Mouse (Mus musculus): Measurements from ENCODE around the gene Defb21.

The Defb21 gene

DNA sequence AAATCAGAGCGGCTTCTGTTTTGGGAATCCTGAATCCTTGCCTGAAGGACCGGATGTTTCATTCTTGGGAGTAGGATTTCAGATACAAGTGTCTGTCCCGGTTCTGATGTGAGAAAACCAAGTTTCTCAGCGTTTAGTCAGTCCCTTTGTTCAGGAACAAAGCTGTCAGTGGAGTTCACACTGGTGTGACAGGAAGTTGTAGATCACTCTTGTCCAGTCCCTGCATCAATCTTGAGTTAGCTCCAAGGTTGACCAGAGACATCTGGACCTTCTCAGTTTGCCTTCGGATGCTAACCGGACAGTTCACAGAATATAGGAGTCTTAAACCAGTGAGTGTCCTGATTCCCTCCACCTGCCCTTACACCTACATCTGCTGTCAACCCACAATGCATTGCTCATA lies 35.2 kb downstream of the Defb21 start:
- DNase-seq (ENCODE audit: low spot score), result no peak

DNA sequence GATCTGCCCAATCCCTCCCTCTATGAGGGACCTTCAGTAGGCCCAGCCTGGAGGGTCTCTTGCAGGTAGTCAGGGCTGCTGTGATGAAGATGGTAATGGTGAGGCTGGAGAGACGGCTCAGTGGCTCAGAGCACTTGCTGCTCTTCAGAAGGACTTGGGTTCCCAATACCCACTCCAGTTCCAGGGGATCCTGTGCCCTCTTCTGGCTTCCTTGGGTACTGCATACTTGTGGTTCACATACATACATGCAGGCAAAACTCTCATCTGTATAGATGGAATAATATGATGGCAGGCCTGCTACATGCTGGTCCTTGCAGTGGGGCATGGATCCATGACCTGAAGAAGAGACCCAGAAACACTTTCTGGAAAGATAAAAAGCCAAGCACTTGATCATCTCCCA lies 36.2 kb downstream of the Defb21 start:
- DNase-seq (ENCODE audit: low spot score), result no peak

DNA sequence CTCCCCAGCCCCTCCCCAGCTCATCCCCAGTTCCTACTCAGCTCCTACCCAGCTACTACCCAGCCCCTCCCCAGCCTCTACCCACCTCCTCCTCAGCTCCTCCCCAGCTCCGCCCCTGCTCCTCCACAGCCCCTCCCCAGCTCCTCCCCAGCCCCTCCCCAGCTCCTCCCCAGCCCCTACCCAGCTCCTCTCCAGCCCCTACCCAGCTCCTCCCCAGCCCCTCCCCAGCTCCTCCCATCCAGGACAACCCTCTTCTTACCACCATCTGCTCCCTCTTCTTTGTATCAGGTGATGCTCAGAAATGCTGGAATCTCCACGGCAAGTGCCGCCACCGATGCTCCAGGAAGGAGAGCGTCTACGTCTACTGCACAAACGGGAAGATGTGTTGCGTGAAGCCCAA lies 39.6 kb downstream of the Defb21 start:
- DNase-seq (ENCODE audit: low spot score), result peak; percentile 37

DNA sequence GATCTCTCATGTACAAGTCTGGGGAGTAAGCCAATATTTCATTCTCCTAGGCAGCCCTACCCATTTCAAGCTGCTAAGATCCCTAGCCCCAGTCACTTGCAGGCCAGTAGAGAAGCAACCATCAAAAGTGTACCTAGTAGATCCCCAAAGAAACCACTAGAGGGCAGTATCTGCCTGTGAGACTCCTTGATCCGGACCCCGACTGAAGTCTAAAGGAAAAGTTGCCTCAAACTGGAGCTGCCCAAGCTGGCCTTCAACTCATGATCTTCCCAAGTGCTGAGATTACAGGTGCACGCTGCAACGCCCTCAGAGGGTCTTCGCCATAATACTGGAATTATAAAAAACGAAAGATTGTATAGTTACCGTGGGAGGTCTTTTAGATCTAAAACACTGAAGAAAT lies 43.0 kb downstream of the Defb21 start:
- peak; percentile 92 for DNase-seq (ENCODE audit: low spot score)

DNA sequence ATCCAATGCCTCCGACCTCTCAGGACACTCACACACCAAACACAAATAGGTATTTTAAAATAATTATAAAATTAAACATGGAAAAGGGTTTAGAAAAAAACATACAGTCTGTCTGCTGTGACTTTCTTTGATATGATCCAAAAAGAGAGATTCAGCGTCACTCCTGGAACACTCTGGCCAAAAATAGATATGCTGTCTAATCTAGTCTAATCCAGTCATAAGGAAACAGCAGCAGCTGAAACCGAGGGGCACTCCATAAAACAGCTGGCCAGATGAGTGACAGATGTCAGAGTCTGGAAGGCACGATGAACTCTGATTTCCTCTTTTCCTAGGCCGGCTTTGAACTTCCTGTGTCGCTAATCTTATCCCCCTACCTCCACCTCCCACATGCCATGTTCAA lies 43.9 kb downstream of the Defb21 start:
- no peak for DNase-seq (ENCODE audit: low spot score)

DNA sequence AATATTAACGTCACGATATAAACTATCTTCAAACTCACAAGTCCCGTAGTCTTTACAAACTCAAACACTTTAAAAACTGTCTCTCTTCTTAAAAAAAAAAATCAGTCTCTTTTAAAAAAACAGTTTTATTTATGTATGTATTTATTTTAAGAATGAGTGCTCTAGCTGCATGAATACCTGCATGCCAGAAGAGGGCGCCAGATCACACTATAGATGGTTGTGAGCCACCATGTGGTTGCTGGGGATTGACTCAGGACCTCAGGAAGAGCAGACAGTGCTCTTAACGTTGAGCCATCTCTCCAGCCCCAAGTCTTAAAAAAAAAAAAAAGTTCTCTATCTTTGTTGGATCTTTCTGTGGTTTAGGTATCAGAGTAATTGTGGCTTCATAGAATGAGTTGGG lies 44.8 kb downstream of the Defb21 start:
- DNase-seq (ENCODE audit: low spot score), result no peak

DNA sequence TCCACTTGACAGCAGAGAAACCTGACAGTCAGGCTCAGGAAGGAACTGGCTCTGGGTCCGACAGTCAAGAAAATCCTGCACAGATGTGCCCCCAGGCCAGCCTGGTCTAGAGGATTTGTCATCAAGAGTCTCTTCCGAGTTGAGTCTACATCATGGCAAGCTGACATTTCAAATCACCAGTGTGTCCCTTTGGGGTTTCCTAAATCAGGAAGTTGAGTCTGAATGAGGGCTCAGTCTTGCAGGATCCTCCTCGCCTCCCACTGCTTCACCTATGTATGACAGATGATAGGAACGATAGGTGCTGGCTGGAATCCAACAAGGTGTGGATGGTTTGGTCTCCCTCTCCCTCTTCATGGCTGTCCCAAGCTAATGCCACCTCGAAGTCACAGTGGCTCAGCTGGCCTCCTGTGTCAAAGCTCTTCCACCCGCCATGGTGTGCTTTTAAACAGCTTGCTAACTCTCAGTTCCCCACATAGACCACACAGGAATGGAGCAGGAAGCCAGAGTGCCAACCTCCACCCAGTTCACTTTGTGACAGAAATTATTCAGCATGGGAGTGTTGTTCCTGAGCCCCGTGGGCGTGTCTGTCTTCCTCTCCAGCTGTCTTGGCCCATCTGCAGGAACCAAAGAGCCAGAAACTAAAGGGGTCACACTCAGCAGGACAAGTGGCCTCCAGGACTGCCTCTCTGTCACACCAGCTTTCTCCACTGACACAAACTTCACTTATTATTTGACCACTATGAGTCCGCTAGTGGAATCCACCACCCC lies 48.0 kb downstream of the Defb21 start:
- DNase-seq (ENCODE audit: low spot score), result no peak

DNA sequence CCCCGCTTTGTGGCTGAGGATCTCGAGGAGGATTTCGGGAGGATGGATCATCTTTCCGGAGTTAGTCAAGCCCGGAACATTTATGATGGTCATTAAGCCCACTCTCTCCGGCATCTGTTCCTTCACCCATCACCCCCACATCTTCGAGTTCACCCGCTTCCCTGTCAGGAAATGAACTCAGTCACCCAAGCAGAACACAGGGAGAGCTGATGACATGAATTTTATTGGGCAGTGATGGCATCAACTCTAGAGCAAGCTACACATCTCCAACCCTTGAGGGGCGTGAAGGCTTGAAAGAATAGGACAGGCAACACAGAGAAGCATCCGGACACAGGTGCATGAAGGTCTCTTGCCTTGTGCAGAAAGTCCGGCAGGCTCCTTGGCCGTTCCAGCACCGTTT lies 49.6 kb downstream of the Defb21 start:
- no peak for DNase-seq (ENCODE audit: low spot score)

DNA sequence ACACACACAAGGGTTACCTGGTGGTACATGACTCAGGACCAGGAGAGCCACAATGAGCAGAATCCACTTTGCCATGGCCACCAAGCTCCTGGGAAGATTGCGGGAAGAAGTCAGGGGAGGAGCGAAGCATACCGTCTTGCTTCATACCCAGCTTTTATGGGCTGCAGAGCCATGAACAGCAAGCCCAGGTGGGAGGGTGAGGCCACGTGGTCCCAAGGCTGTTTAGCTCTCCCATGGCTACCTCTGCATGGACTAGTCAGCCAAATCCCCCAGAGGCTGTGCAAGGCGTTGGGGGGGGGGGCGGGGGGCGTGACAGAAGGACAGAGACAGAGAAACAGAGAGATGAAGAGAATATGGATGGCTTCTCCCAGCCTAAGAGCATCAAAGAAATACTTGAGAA lies 50.4 kb downstream of the Defb21 start, which contains the start of gene Defb25:
TSS of gene Defb25 (minus strand) at position 101 of the 400 bp plus-strand sequence.
- no peak for DNase-seq (ENCODE audit: low spot score)

All from embryo, embryonic 10.5 days (tissue).